Mouse (Mus musculus): ENCODE results near the gene Krtap4-6.
"Not testable (repeated sequence)": the region's sequence is repeated elsewhere in the genome, so short reads cannot be mapped to it uniquely, and the experiment has no call there.

Gene Krtap4-6

DNA sequence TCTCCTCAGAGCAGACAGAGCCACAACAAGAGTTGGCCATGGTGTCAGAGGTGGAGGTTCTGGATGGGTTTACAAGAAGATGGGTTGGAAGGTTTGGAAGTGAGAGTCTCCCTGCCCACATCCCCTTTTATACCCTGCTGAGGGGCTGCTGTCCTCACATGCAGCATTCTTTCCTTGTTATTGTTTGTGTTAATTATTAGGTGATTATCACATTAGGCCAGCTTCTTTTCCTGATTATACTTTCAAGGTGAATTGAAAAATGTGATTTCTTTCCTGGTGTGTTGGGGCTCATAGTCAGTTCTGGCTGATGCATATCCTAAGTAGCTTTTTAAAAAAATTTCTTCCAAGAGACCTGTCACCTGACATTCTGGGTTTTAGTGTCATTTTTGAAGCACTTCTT lies at the start of gene Krtap4-6:
TSS of gene Krtap4-6 (minus strand) at position 101 of the 400 bp plus-strand sequence.
- DNase-seq: no peak

DNA sequence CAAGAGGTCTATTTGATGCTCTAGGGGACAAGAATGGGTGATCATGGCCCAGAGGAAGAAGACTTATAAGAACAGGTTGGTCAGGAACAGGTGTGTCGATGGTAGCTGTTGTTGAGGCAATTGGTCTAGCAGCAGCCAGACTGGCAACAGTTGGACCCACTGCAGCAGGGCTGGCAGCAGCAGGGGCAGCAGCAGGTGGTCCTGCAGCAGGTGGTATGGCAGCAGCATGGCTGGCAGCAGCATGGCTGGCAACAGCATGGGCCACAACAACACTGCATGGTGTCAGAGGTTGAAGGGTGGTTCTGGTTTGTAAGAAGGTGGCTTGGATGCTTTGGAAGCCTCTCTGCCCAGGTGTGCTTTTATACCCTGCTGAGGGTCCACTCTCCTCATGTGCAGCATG lies 24.7 kb upstream of the Krtap4-6 start, which contains the start of gene Gm14190:
TSS of gene Gm14190 (minus strand) at position 278 of the 400 bp plus-strand sequence.
- DNase-seq: no peak

GRCm38 (mm10) chr11:99685235-99685634 lies 19.5 kb upstream of the Krtap4-6 start:
- DNase-seq: not testable (repeated sequence)

- DNase-seq: no peak
Observed at GRCm38 (mm10) chr11:99683481-99683880, 17.7 kb upstream of the Krtap4-6 start.

DNA sequence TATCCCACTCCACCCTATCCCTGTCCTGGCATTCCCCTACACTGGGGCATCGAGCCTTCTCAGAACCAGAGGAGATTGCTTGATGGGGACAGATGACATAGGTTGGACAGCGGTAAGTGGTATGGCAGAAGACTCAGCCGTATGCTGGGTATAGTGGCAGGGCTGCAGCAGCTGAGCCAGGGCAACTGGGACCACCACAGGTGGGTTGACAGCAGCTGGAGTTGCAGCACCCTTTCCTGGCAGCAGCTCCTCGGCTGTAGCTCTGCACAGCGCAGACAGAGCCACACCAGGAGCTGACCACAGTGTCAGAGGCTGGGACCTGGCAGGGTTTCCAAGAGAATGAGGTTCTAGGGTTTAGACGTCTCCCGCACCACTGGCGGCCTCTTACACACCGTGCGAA lies 3.0 kb downstream of the Krtap4-6 start:
- DNase-seq: no peak

GRCm38 (mm10) chr11:99659256-99659655 lies 6.5 kb downstream of the Krtap4-6 start:
- no peak for DNase-seq

GRCm38 (mm10) chr11:99658467-99659010 lies 7.2 kb downstream of the Krtap4-6 start, which contains the start of gene Gm11563:
TSS of gene Gm11563 (minus strand) at chr11:99658960.
- not testable (repeated sequence) for DNase-seq

DNA sequence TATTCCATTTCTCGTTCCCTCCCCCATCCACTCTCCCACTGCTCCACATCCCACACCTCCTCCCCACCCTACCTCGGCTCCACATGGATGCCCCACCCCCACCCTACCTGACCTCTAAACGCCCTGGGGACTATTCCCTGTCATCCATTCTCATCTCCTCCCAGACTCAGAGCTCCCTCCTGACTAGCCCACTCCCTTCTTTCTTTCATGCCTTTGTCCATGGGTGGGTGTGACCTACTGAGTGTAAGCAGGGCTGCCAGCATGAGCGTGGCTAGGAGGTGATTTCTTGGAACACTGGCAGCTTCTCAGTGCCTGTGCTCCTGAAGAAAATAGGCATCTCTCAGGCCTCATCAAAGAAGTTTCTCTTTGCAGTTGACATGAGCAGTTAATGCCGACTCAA lies 8.7 kb downstream of the Krtap4-6 start:
- DNase-seq: no peak

- no peak for DNase-seq
Observed at GRCm38 (mm10) chr11:99650136-99650535, 15.6 kb downstream of the Krtap4-6 start, which contains the start of gene Gm11555. TSS of gene Gm11555 (minus strand) at chr11:99650236.

- DNase-seq: no peak
Observed at GRCm38 (mm10) chr11:99646444-99646843, 19.3 kb downstream of the Krtap4-6 start.

DNA sequence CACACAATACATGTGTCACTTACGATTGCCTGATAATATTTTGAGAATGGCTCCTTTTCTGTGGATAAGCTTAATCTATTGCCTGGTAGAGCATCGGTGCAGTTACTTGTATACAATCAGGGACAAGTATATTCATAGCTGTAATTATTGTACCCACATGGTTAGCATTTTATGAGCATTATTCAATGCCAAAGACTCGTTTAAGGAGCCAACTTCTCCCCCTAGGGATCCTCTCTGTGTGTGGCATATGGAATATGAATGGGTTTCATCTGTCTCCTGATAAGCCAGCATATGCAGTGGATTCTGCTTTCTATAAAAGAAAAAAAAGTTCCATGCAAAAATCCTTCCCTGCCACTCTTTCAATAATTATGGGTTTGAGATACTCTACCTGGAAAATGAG lies 21.4 kb downstream of the Krtap4-6 start:
- no peak for DNase-seq

DNA sequence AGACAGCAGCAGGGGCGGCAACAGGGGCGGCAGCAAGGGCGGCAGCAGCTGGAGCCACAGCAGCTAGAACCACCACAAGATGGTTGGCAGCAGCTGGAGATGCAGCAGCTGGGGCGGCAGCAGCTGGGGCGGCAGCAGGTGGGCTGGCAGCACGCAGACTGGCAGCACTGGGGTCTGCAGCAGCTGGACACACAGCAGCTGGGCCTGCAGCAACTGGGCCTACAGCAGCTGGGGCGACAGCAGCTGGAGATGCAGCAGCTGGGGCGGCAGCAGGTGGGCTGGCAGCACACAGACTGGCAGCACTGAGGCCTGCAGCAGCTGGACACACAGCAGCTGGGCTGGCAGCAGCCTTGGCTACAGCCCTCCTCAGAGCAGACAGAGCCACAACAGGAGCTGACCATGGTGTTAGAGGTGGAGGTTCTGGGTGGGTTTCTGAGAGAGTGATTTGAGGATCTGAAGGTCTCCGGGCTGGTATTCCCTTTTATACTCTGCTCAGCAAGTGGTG lies 22.1 kb downstream of the Krtap4-6 start, which contains the start of gene Krtap4-7:
TSS of gene Krtap4-7 (minus strand) at position 455 of the 505 bp plus-strand sequence.
- DNase-seq: not testable (repeated sequence)

GRCm38 (mm10) chr11:99640926-99641325 lies 24.8 kb downstream of the Krtap4-6 start:
- DNase-seq: no peak

DNA sequence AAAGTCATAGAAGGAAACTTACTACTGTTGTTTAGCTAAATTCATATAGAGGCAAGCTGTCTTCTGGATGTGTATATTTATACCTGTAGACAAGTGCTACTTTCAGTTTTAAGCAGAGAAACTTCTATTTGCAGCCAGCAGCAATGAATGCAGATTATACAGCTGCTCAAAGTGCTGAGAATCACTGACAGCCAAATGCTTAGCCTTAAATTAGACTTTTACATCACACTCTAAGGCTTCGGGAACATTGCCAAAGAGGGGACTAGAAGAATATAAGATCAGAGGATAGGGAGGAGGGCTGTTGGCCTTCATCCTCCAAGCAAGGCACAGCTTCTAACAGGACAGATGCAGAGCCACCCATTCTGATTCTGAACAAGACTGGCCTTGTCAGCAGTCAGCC lies 28.7 kb downstream of the Krtap4-6 start:
- no peak for DNase-seq

- DNase-seq: no peak
Observed at GRCm38 (mm10) chr11:99634653-99635134, 31.1 kb downstream of the Krtap4-6 start, which contains the start of gene Krtap4-2. TSS of gene Krtap4-2 (minus strand) at chr11:99635084.

GRCm38 (mm10) chr11:99633293-99633692 lies 32.5 kb downstream of the Krtap4-6 start:
- no peak for DNase-seq

- no peak for DNase-seq
Observed at GRCm38 (mm10) chr11:99630890-99631289, 34.9 kb downstream of the Krtap4-6 start.

GRCm38 (mm10) chr11:99628138-99628537 lies 37.6 kb downstream of the Krtap4-6 start, which contains the start of gene Krtap4-1:
TSS of gene Krtap4-1 (minus strand) at chr11:99628238.
- no peak for DNase-seq

- DNase-seq: no peak
Observed at GRCm38 (mm10) chr11:99620335-99620734, 45.4 kb downstream of the Krtap4-6 start, which contains the start of gene Gm11562. TSS of gene Gm11562 (minus strand) at chr11:99620435.
